Mouse (Mus musculus): Measurements from ENCODE around the gene Zc3h15. TPM values are rescaled to one million over a fixed set of nuclear protein-coding genes. Genes with fewer than 3 reads are reported as not detected.
"Not testable (repeated sequence)": the region's sequence is repeated elsewhere in the genome, so short reads cannot be mapped to it uniquely, and the experiment has no call there.

The Zc3h15 gene
- total RNA-seq, 4 experiments from 2014 or later = 117 to 148 (median 124) TPM

GRCm38 (mm10) chr2:83674421-83674820 lies 30.2 kb downstream of the Zc3h15 start:
- DNase-seq (ENCODE audit: low spot score in 2 of 2) = no peak

- no peak for DNase-seq (ENCODE audit: low spot score in 2 of 2)
Measured at GRCm38 (mm10) chr2:83674896-83675295, 30.7 kb downstream of the Zc3h15 start.

GRCm38 (mm10) chr2:83675681-83676080 lies 31.4 kb downstream of the Zc3h15 start:
- DNase-seq (ENCODE audit: low spot score in 2 of 2) = no peak

- no peak for DNase-seq (ENCODE audit: low spot score in 2 of 2)
Measured at GRCm38 (mm10) chr2:83676226-83676870, 32.1 kb downstream of the Zc3h15 start.

- DNase-seq (ENCODE audit: low spot score in 2 of 2) = no peak
Measured at GRCm38 (mm10) chr2:83681332-83681731, 37.1 kb downstream of the Zc3h15 start.

GRCm38 (mm10) chr2:83681785-83682184 lies 37.5 kb downstream of the Zc3h15 start:
- DNase-seq (ENCODE audit: low spot score in 2 of 2) = no peak

- DNase-seq (ENCODE audit: low spot score in 2 of 2) = no peak
Measured at GRCm38 (mm10) chr2:83682282-83682681, 38.0 kb downstream of the Zc3h15 start.

GRCm38 (mm10) chr2:83683731-83684519 lies 39.7 kb downstream of the Zc3h15 start:
- no peak for DNase-seq (ENCODE audit: low spot score in 2 of 2)

GRCm38 (mm10) chr2:83684691-83685090 lies 40.5 kb downstream of the Zc3h15 start:
- DNase-seq (ENCODE audit: low spot score in 2 of 2) = no peak

- DNase-seq (ENCODE audit: low spot score in 2 of 2) = no peak
Measured at GRCm38 (mm10) chr2:83690372-83690771, 46.1 kb downstream of the Zc3h15 start.

- no peak for DNase-seq (ENCODE audit: low spot score in 2 of 2)
Measured at GRCm38 (mm10) chr2:83692651-83693545, 48.7 kb downstream of the Zc3h15 start.

- DNase-seq (ENCODE audit: low spot score in 2 of 2) = no peak
Measured at GRCm38 (mm10) chr2:83694061-83694460, 49.8 kb downstream of the Zc3h15 start.

GRCm38 (mm10) chr2:83695345-83696247 lies 51.4 kb downstream of the Zc3h15 start:
- no peak for DNase-seq (ENCODE audit: low spot score in 2 of 2)

- DNase-seq (ENCODE audit: low spot score in 2 of 2) = no peak
Measured at GRCm38 (mm10) chr2:83698484-83698883, 54.2 kb downstream of the Zc3h15 start.

GRCm38 (mm10) chr2:83699324-83699723 lies 55.1 kb downstream of the Zc3h15 start:
- DNase-seq (ENCODE audit: low spot score in 2 of 2) = no peak

- no peak for DNase-seq (ENCODE audit: low spot score in 2 of 2)
Measured at GRCm38 (mm10) chr2:83700667-83701066, 56.4 kb downstream of the Zc3h15 start.

- DNase-seq (ENCODE audit: low spot score in 2 of 2) = no peak
Measured at GRCm38 (mm10) chr2:83702411-83702810, 58.2 kb downstream of the Zc3h15 start.

GRCm38 (mm10) chr2:83705580-83706158 lies 61.4 kb downstream of the Zc3h15 start:
- DNase-seq (ENCODE audit: low spot score in 2 of 2) = no peak

GRCm38 (mm10) chr2:83709896-83710524 lies 65.8 kb downstream of the Zc3h15 start:
- no peak for DNase-seq (ENCODE audit: low spot score in 2 of 2)

- not testable (repeated sequence) for DNase-seq (ENCODE audit: low spot score in 2 of 2)
Measured at GRCm38 (mm10) chr2:83713281-83713680, 69.0 kb downstream of the Zc3h15 start.

Measured in layer of hippocampus, adult 8-10 months (tissue).